Mouse (Mus musculus): Measurements from ENCODE around the gene Lrrfip1. TPM values are rescaled to one million over a fixed set of nuclear protein-coding genes. Genes with fewer than 3 reads are reported as not detected.
A peak's percentile ranks its signal among the peaks of the same experiment; 100 is the strongest.

Lrrfip1 gene
- polyA plus RNA-seq, 1 experiment from 2014 or later = 58.6 TPM

DNA sequence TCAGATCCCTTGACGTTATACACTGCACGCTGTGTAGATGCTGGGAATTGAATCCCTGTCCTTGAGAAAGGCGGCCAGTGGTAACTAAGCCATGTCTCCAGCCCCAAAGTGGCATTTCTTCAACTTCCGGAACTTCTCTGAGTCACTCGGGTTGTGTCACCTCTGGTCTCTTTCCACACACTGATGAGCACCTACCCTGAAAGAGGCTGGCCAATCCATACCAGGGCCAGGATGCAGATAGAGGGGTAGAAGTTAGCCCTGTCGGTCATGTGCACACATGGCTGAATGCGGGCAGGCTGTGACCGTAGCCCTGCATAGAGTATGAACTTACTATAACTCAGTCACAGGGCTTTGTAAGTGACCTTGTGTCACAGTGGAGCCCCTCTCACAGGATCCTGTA lies 57.9 kb downstream of the Lrrfip1 start:
- DNase-seq (ENCODE audit: low spot score) (no peak), ATAC-seq (ENCODE audit: low read depth) (no peak)
- H3K27ac ChIP-seq (replicated peaks; ENCODE audit: low read depth, low read length) = no peak overlapping the region
- WGBS = 83% methylated on average over 8 of the region's 8 CpGs
- H3K27me3 ChIP-seq (replicated peaks; ENCODE audit: control insufficient read depth, insufficient read depth, low read length) = no peaks in the 10 kb centered on the region
- H3K36me3 ChIP-seq (ENCODE audit: control insufficient read depth, insufficient read depth, low read length) = no peaks in the 10 kb centered on the region
- no peak overlapping the region for H3K4me2 ChIP-seq (ENCODE audit: low read depth, low read length)
- peaks cover 32% of the 10 kb centered on the region for H3K4me1 ChIP-seq (ENCODE audit: control insufficient read depth, insufficient read depth, low read length)
- H3K9ac ChIP-seq (ENCODE audit: low read depth, low read length) = no peak overlapping the region
- H3K9me3 ChIP-seq (ENCODE audit: control insufficient read depth, low read length) = no peaks in the 10 kb centered on the region
- no peak overlapping the region for H3K4me3 ChIP-seq (ENCODE audit: low read depth, low read length)

- ATAC-seq (ENCODE audit: low read depth) = no peak
- Histone ChIP-seq H3K4me1 (ENCODE audit: control insufficient read depth, insufficient read depth, low read length) (peaks cover 40% of the 10 kb centered on the region), H3K27me3 (replicated peaks; ENCODE audit: control insufficient read depth, insufficient read depth, low read length) (no peaks in the 10 kb centered on the region), H3K36me3 (ENCODE audit: control insufficient read depth, insufficient read depth, low read length) (no peaks in the 10 kb centered on the region), H3K27ac (replicated peaks; ENCODE audit: low read depth, low read length) (no peak overlapping the region), H3K9ac (ENCODE audit: low read depth, low read length) (no peak overlapping the region), H3K9me3 (ENCODE audit: control insufficient read depth, low read length) (no peaks in the 10 kb centered on the region), H3K4me2 (ENCODE audit: low read depth, low read length) (no peak overlapping the region; the same call in 1 of the 2 replicates), H3K4me3 (ENCODE audit: low read depth, low read length) (no peak overlapping the region)
- DNase-seq (ENCODE audit: low spot score) = no peak
- 67% methylated on average over 18 of the region's 18 CpGs for WGBS
Measured at GRCm38 (mm10) chr1:91057311-91058245, 59.0 kb downstream of the Lrrfip1 start.

DNA sequence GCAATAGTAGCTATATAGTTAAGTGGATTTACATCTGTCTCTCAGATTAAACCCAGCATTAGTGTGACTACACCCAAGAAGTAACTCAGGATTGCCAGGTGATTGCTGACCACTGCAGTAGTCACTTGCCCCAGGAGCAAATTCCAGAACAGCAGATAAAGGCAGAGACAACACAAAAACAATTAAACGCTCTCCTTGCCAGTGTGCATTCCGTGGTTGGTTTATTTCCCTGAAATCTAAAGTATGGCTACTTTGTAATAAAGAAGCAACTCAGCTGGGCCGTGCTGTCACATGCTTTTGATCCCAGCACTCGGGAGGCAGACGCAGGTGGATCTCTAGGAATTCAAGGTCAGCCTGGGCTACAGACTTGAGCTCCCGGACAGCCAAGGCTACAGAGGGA lies 59.7 kb downstream of the Lrrfip1 start:
- Histone ChIP-seq H3K27me3 (replicated peaks; ENCODE audit: control insufficient read depth, insufficient read depth, low read length) (no peaks in the 10 kb centered on the region), H3K9ac (ENCODE audit: low read depth, low read length) (no peak overlapping the region), H3K9me3 (ENCODE audit: control insufficient read depth, low read length) (no peaks in the 10 kb centered on the region), H3K4me3 (ENCODE audit: low read depth, low read length) (no peak overlapping the region), H3K36me3 (ENCODE audit: control insufficient read depth, insufficient read depth, low read length) (no peaks in the 10 kb centered on the region), H3K4me1 (ENCODE audit: control insufficient read depth, insufficient read depth, low read length) (peaks cover 40% of the 10 kb centered on the region), H3K27ac (replicated peaks; ENCODE audit: low read depth, low read length) (no peak overlapping the region), H3K4me2 (ENCODE audit: low read depth, low read length) (no peak overlapping the region; the same call in 1 of the 2 replicates)
- DNase-seq (ENCODE audit: low spot score) (no peak), ATAC-seq (ENCODE audit: low read depth) (no peak)
- 66% methylated on average over 6 of the region's 6 CpGs for WGBS

GRCm38 (mm10) chr1:91059792-91060604 lies 61.5 kb downstream of the Lrrfip1 start:
- H3K9me3 ChIP-seq (ENCODE audit: control insufficient read depth, low read length) = no peaks in the 10 kb centered on the region
- 68% methylated on average over 9 of the region's 9 CpGs for WGBS
- DNase-seq (ENCODE audit: low spot score) (no peak), ATAC-seq (ENCODE audit: low read depth) (no peak)
- H3K4me2 ChIP-seq (ENCODE audit: low read depth, low read length) = no peak overlapping the region
- no peak overlapping the region for H3K27ac ChIP-seq (replicated peaks; ENCODE audit: low read depth, low read length)
- H3K4me3 ChIP-seq (ENCODE audit: low read depth, low read length) = no peak overlapping the region
- no peak overlapping the region for H3K9ac ChIP-seq (ENCODE audit: low read depth, low read length)
- H3K27me3 ChIP-seq (replicated peaks; ENCODE audit: control insufficient read depth, insufficient read depth, low read length) = no peaks in the 10 kb centered on the region
- no peaks in the 10 kb centered on the region for H3K36me3 ChIP-seq (ENCODE audit: control insufficient read depth, insufficient read depth, low read length)
- H3K4me1 ChIP-seq (ENCODE audit: control insufficient read depth, insufficient read depth, low read length) = peaks cover 38% of the 10 kb centered on the region

DNA sequence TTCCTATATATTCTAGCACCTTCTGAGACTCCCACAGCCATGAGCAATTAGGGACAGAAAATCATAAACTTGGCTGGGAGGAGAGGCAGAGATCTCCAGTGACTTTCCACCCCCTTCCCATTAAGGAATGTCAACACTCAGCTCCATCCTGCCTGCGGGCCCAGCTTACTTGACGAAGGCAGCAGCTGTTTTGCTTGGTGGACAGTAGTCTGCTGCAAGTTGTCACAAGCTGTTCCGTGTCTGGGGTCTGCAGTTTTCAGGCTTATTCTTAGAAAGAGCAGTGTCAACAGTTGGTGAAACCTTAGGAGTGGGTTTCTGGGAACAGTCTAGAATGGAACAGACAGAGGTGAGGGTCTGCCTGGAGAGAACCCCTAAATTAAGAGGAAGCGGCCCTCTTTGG lies 62.6 kb downstream of the Lrrfip1 start:
- peak; percentile 72 for DNase-seq (ENCODE audit: low spot score)

DNA sequence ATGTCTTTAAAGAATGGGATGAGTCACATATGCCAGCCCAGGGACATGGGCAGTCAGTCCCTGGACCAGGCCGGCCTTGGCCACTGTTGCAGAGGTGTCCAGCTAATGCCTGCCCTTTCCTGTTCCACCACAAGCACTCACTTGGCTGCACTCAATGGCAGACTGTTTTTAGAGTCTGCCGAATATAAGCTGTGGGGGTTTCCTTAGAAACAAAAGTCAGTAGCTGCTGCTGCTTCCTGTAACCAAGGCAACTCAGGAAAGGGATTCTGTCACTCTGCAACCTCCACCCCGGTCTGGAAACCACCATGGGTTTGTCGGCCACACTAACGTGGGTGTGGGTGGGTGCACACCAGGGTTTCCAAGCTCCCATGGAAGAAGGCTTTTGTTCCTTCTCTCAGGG lies 63.8 kb downstream of the Lrrfip1 start:
- peaks cover 35% of the 10 kb centered on the region for H3K4me1 ChIP-seq (ENCODE audit: control insufficient read depth, insufficient read depth, low read length)
- WGBS = 27% methylated on average over 5 of the region's 5 CpGs

More for the DNA sequence above, 62.6 kb downstream of the Lrrfip1 start:
- Histone ChIP-seq H3K4me1 (ENCODE audit: control insufficient read depth, insufficient read depth, low read length) (peaks cover 39% of the 10 kb centered on the region), H3K4me2 (ENCODE audit: low read depth, low read length) (no peak overlapping the region), H3K27ac (replicated peaks; ENCODE audit: low read depth, low read length) (no peak overlapping the region), H3K36me3 (ENCODE audit: control insufficient read depth, insufficient read depth, low read length) (no peaks in the 10 kb centered on the region), H3K9me3 (ENCODE audit: control insufficient read depth, low read length) (no peaks in the 10 kb centered on the region), H3K9ac (ENCODE audit: low read depth, low read length) (no peak overlapping the region; the same call in 1 of the 2 replicates), H3K27me3 (replicated peaks; ENCODE audit: control insufficient read depth, insufficient read depth, low read length) (no peaks in the 10 kb centered on the region), H3K4me3 (ENCODE audit: low read depth, low read length) (no peak overlapping the region)
- no peak; the same call in 1 of the 2 replicates for ATAC-seq (ENCODE audit: low read depth)
- 47% methylated on average over 4 of the region's 4 CpGs for WGBS

GRCm38 (mm10) chr1:91064053-91064452 lies 65.5 kb downstream of the Lrrfip1 start:
- Histone ChIP-seq H3K4me3 (ENCODE audit: low read depth, low read length) (no peak overlapping the region), H3K4me2 (ENCODE audit: low read depth, low read length) (no peak overlapping the region), H3K27me3 (replicated peaks; ENCODE audit: control insufficient read depth, insufficient read depth, low read length) (no peaks in the 10 kb centered on the region), H3K36me3 (ENCODE audit: control insufficient read depth, insufficient read depth, low read length) (no peaks in the 10 kb centered on the region), H3K9me3 (ENCODE audit: control insufficient read depth, low read length) (no peaks in the 10 kb centered on the region), H3K9ac (ENCODE audit: low read depth, low read length) (no peak overlapping the region), H3K27ac (replicated peaks; ENCODE audit: low read depth, low read length) (no peak overlapping the region), H3K4me1 (ENCODE audit: control insufficient read depth, insufficient read depth, low read length) (peaks cover 37% of the 10 kb centered on the region)
- 100% methylated on average over 2 of the region's 2 CpGs for WGBS
- ATAC-seq (ENCODE audit: low read depth) = no peak
- no peak for DNase-seq (ENCODE audit: low spot score)

More for the DNA sequence above, 63.8 kb downstream of the Lrrfip1 start:
- Histone ChIP-seq H3K4me2 (ENCODE audit: low read depth, low read length) (no peak overlapping the region), H3K4me3 (ENCODE audit: low read depth, low read length) (no peak overlapping the region), H3K27me3 (replicated peaks; ENCODE audit: control insufficient read depth, insufficient read depth, low read length) (no peaks in the 10 kb centered on the region), H3K9me3 (ENCODE audit: control insufficient read depth, low read length) (no peaks in the 10 kb centered on the region), H3K36me3 (ENCODE audit: control insufficient read depth, insufficient read depth, low read length) (no peaks in the 10 kb centered on the region), H3K9ac (ENCODE audit: low read depth, low read length) (no peak overlapping the region), H3K27ac (replicated peaks; ENCODE audit: low read depth, low read length) (no peak overlapping the region; the same call in 1 of the 2 replicates)
- ATAC-seq (ENCODE audit: low read depth) (no peak), DNase-seq (ENCODE audit: low spot score) (no peak)

DNA sequence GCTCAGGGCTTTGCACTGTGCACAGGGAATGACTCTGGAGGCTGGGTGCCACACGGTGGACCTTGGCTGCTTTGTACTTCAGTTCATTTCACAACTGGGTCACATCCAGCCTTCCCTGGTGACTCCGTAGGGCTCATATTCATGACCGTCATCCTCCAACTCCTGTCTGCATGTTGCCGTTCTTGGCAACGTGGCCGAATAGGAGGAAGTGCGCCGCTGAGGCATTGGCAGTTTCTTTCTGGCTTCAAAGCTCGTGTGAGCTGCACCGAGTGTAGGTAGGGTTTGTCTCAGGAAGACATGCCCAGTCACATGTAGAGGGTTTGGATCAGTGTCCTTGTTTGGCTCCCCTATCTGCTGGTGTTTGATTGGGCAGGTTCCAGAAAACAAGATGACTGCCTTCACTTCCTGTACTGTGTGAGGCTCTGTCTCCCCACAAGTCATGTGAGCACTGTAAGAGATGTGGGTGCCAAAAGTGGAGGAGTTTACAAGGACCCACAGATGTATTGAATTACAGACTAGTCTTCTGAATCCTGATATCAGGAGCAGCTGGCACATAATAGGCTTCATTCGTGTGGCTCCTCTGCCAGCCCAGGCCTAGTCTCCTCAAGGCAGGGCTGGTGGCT lies 66.5 kb downstream of the Lrrfip1 start:
- no peak overlapping the region for H3K4me2 ChIP-seq (ENCODE audit: low read depth, low read length)
- no peaks in the 10 kb centered on the region for H3K9me3 ChIP-seq (ENCODE audit: control insufficient read depth, low read length)
- no peaks in the 10 kb centered on the region for H3K27me3 ChIP-seq (replicated peaks; ENCODE audit: control insufficient read depth, insufficient read depth, low read length)
- no peak overlapping the region for H3K9ac ChIP-seq (ENCODE audit: low read depth, low read length)
- peak; percentile 70 for DNase-seq (ENCODE audit: low spot score)
- WGBS = 81% methylated on average over 11 of the region's 11 CpGs
- H3K36me3 ChIP-seq (ENCODE audit: control insufficient read depth, insufficient read depth, low read length) = 0 out of 2 replicates have a peak, but pooled peaks cover 4% of the 10 kb centered on the region
- no peak overlapping the region for H3K4me3 ChIP-seq (ENCODE audit: low read depth, low read length)
- H3K27ac ChIP-seq (replicated peaks; ENCODE audit: low read depth, low read length) = no peak overlapping the region
- peak; percentile 66 for ATAC-seq (ENCODE audit: low read depth)
- peaks cover 37% of the 10 kb centered on the region for H3K4me1 ChIP-seq (ENCODE audit: control insufficient read depth, insufficient read depth, low read length)
